Mouse (Mus musculus) stomach, postnatal 0 days (tissue): ENCODE data around the gene Kcnmb3.

Experiments used
- CTCF ChIP-seq: IDR thresholded peaks from 2 replicates; pipeline ENCODE4 v1.5.1; 2016; ENCODE audit warnings: antibody characterized with exemption, low read depth, mild to moderate bottlenecking, moderate library complexity
- EP300 ChIP-seq: optimal IDR thresholded peaks from 2 replicates; pipeline ENCODE3; 2016; ENCODE audit warnings: antibody characterized with exemption

GRCm38 (mm10) chr3:32488172-32488571 lies 3.9 kb downstream of the Kcnmb3 start:
- TF ChIP-seq CTCF (no peak), EP300 (no peak)
